Mouse (Mus musculus) stomach, postnatal 0 days (tissue): Measurements from ENCODE around the gene Slc25a51.
A peak's percentile ranks its signal among the peaks of the same experiment; 100 is the strongest.

Experiments used
- CTCF ChIP-seq: IDR thresholded peaks from 2 replicates; pipeline ENCODE4 v1.5.1; 2016; ENCODE audit warnings: antibody characterized with exemption, low read depth, mild to moderate bottlenecking, moderate library complexity
- EP300 ChIP-seq: optimal IDR thresholded peaks from 2 replicates; pipeline ENCODE3; 2016; ENCODE audit warnings: antibody characterized with exemption

GRCm38 (mm10) chr4:45435899-45436298 is 27.3 kb upstream of the Slc25a51 start:
- TF ChIP-seq EP300 (no peak), CTCF (peak; percentile 45)
